Mouse (Mus musculus): ENCODE measurements around the gene Slit3.
A peak's percentile ranks its signal among the peaks of the same experiment; 100 is the strongest.

The Slit3 gene

GRCm38 (mm10) chr11:35124489-35125107 lies 3.6 kb downstream of the Slit3 start:
- no peak for DNase-seq (ENCODE audit: low spot score)

DNA sequence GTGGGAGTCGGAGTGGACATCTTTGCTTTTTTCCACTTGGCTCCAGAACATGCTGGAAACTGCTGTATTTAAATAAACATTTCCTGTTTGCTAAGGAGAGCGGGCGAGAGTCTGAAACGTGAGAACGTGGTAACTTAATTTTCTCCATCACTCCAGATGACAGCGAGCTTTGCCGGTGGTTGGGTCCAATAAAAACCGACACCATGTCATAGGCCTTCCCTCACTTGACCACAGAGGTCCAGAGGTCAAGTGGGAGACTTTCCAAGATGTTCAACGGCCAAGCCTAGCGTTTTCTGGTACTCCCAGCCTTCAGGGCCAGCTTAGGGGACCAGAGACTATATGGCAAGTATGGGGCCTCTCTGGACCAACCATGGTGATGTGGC lies 4.1 kb downstream of the Slit3 start:
- DNase-seq (ENCODE audit: low spot score), result no peak

DNA sequence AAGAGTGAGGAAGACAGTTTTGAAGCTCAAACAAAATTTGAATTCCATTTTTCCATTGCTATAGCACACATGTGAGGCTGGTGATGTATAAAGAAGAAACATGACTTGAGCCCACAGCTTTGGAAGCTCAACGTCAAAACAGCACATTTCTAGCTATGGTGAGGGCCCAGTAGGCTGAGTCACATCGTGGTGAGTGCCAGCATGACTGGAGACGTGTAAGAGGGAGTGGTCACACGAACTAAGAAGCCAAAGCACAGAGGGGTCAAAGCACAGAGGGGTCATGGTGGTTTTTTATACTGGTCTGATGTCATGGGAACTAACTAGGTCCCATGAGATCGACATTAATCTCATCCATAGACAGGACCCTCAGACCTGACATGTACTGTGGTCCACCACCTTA lies 10.7 kb downstream of the Slit3 start:
- DNase-seq (ENCODE audit: low spot score), result no peak

- DNase-seq (ENCODE audit: low spot score), result no peak
These were observed 15.6 kb downstream of the Slit3 start for GRCm38 (mm10) chr11:35136625-35137024.

DNA sequence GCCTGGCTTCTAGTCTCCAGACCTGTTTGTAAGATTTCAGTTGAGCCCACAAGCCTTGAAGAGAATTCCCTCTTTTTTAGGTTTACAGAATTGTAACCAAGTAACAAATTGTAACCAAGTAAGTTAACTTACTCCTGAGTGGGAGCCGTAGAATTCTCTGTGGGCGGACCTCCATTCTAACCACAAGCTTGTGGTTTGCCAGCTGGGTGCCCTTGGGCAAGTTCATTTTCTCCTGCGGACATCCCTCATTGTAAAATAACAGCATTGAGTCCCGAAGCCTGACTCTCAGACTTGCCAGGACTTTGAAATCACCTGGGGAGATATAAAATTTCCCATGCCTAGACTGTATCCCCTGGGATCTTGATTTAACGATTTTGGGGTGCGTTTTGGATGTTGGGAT lies 19.1 kb downstream of the Slit3 start:
- peak; percentile 68 for DNase-seq (ENCODE audit: low spot score)

DNA sequence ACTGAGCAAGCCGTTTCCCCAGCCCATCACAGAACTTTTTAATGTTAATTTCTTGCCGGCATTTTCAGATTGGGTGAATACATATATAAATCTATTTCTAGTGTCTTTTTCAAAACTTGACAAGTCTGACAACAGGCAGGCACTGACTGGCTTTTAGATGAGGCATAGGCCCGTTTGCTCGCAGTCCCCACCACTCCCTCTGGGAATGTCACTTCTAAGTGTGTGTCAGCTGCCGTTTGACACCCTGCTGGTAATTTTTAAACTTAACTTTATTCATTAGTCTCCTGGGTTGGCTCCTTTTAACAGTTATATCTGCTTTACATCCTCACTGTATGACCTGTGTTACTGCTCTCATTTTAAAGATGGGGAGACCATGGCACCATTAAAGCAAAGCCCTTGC lies 21.2 kb downstream of the Slit3 start:
- no peak for DNase-seq (ENCODE audit: low spot score)

- DNase-seq (ENCODE audit: low spot score), result no peak
These were observed 21.8 kb downstream of the Slit3 start for GRCm38 (mm10) chr11:35142698-35143360.

DNA sequence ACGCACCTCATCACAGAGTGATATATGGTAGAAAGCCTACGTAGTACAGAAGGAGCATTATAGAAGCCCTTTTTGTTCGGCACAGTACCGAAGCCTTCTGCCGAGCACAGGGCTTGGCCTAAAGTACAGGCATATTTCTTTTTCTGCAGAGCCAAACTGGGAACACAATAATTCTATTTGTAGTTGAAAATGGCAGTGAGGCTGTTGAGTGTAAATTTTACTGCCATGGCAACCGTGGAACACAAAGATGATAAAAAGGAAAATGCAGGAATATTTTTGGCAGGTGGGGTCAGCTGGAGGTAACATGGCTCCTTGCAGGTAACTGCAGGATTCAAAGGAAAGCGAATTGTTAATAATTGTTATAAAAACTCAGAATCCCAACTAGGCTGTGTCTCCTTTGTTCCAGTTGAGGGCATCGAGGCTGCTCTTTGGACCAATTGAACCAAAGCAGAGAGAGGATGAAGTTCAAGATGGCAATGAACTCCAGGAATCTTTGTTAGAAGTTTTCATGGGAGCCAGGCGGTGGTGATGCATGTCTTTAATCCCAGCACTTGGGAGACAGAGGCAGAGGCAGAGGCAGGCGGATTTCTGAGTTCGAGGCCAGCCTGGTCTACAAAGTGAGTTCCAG lies 26.9 kb downstream of the Slit3 start:
- no peak for DNase-seq (ENCODE audit: low spot score)

DNA sequence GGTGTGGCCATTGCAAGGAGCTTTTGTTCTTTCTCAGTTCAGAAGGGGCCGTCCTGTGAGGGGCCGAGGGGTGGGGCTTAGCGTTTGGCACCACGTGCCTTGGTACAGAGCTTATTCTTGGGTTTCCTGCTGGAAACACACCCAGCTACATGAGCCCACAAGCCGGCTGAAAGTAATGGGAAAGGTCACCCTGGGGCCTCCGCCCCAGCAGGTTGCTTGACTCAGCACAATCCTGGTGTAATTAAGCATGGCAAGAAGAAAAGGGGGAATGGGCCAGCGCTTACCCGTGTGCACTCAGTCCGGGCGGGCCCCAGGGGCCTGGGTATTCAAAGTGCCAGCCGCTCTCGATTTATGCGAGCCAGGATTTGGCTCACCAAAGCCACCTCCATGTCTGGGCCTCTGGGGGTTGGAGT lies 30.5 kb downstream of the Slit3 start:
- no peak for DNase-seq (ENCODE audit: low spot score)

- no peak for DNase-seq (ENCODE audit: low spot score)
These were observed 31.9 kb downstream of the Slit3 start for GRCm38 (mm10) chr11:35152875-35153274.

- no peak for DNase-seq (ENCODE audit: low spot score)
These were observed 33.4 kb downstream of the Slit3 start for GRCm38 (mm10) chr11:35154449-35154848.

DNA sequence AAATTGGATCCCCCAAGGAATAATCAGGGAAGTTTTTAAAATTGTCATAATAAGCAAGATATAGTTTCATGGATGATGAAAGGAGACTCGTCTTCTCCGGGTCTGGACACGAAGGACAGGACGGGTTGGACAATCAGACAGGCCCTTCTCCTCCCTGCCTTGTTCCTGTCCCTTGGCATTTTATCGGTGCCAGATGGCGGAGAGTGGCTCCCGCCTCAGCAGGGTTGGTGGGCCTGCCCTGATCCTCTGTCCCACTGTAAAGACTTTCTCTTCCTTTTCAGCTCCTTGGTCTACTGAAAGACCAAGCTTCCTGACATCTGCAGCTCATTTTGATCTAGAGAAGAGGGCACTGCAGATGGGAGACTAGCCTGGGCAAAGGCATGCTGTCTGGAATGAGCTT lies 34.3 kb downstream of the Slit3 start:
- DNase-seq (ENCODE audit: low spot score), result no peak

DNA sequence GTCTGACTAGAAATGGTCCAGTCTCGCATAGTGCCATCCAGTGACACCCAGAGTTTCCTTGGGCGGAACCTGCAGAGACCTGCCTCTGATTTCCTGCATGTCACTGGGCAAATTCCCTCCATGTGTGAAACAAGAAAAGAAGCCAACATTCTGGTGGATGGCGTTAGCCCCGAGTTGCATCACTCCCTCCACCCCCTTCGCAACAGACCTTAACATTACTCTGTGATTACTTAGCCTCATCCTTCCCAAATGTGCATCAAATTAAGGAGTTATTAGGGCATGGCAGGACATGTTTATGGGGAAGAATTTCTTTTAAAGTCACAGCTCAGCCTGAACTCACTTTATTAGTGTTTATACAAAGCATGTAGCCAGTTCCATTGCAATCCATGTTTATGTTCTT lies 35.7 kb downstream of the Slit3 start:
- no peak for DNase-seq (ENCODE audit: low spot score)

- DNase-seq (ENCODE audit: low spot score), result no peak
These were observed 39.7 kb downstream of the Slit3 start for GRCm38 (mm10) chr11:35160682-35161211.

- DNase-seq (ENCODE audit: low spot score), result no peak
These were observed 42.4 kb downstream of the Slit3 start for GRCm38 (mm10) chr11:35163396-35163795.

GRCm38 (mm10) chr11:35167176-35167575 lies 46.2 kb downstream of the Slit3 start:
- DNase-seq (ENCODE audit: low spot score), result no peak

DNA sequence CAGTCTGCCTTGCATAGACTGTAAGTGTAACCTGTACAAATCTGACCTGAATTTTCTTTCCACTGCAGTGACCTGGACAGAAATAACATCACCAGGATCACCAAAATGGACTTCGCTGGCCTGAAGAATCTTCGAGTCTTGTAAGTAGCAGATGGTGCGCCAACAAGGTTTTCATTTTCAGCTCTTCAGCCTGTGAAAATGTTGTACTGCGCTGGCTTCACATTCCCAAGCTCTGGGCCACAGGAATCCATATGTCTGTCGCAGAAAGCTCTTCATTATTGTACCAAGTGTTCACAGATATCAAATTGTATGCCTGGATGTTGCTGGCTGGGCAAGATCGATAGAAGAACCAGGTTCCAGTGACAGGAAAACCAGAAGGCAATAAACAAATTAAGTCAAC lies 50.5 kb downstream of the Slit3 start:
- no peak for DNase-seq (ENCODE audit: low spot score)

GRCm38 (mm10) chr11:35177564-35177963 lies 56.5 kb downstream of the Slit3 start:
- DNase-seq (ENCODE audit: low spot score), result no peak

- no peak for DNase-seq (ENCODE audit: low spot score)
These were observed 57.3 kb downstream of the Slit3 start for GRCm38 (mm10) chr11:35178144-35178817.

GRCm38 (mm10) chr11:35179305-35179704 lies 58.3 kb downstream of the Slit3 start:
- no peak for DNase-seq (ENCODE audit: low spot score)

- no peak for DNase-seq (ENCODE audit: low spot score)
These were observed 61.9 kb downstream of the Slit3 start for GRCm38 (mm10) chr11:35182887-35183286.

DNA sequence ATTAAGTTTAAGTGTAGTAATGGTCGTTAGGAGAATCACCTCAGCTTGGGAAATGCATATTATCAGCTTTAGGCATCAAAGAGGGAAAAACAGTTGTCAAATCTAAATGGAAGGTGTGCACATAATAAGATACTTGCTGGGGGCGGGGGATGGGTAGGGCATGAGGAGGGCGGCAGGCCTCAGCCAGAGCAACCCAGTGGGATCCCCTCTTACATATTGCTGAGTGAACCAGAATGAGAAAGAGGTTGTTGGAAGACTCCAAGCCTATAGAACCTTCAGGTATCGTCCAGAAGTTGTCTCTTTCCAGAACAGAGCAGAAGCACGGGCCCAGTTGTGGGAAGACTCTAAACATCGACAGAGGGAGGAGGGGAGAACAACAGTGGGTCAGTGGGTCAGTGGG lies 73.8 kb downstream of the Slit3 start:
- no peak for DNase-seq (ENCODE audit: low spot score)

- no peak for DNase-seq (ENCODE audit: low spot score)
These were observed 75.8 kb downstream of the Slit3 start for GRCm38 (mm10) chr11:35196777-35197176.

Measured in testis, postnatal 14 days (tissue).